Mouse (Mus musculus) liver, postnatal 0 days (tissue): ENCODE data around the gene Atmin.

ENCODE experiments used
- CTCF ChIP-seq: sonication (generic); IDR thresholded peaks from 2 replicates; pipeline ENCODE4 v1.5.1; 2016; ENCODE audit warnings: antibody characterized with exemption, low read depth
- EP300 ChIP-seq: IDR thresholded peaks from 2 replicates; pipeline ENCODE4 v1.6.1; 2016; ENCODE audit warnings: antibody characterized with exemption, low read depth, mild to moderate bottlenecking

DNA sequence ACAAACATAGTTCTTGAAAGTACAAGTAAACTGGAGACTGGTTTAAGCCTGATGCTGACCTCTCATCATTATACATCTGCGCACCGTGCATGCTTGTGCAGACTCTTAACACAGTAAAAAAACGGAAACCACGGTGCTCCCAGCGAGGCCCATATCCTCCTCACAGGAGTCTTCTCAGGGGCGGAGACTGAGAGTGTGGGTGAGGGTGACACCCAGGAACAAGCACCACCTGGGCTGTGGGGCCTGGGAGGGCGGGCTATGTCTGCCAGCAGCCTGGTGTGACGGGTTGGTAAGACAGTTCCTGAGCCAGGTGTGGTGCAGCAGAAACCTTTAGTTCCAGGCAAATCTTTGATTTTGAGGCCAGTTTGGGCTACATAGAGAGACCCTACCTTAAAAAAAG, 9.2 kb downstream of the Atmin start:
- TF ChIP-seq CTCF (no peak), EP300 (no peak)
